Mouse (Mus musculus): Measurements from ENCODE around the gene Olfr397.

The Olfr397 gene

GRCm38 (mm10) chr11:73960517-73960916 is at the start of gene Olfr397:
Gene Olfr397, plus strand, starts transcription at chr11:73960817.
- DNase-seq = no peak

- DNase-seq = no peak
Measured at GRCm38 (mm10) chr11:73936377-73936776, 24.2 kb upstream of the Olfr397 start, which contains the start of gene Olfr23. Gene Olfr23, plus strand, starts transcription at chr11:73936677.

GRCm38 (mm10) chr11:73990307-73990706 is 29.7 kb downstream of the Olfr397 start, which contains the start of gene Olfr398:
Gene Olfr398, minus strand, starts transcription at chr11:73990407.
- DNase-seq = no peak

- peak; percentile 76 to 78 for DNase-seq
Measured at GRCm38 (mm10) chr11:73993115-73993514, 32.5 kb downstream of the Olfr397 start.

All from cerebellum, postnatal 10 days (tissue).